Mouse (Mus musculus) forebrain, embryonic 11.5 days (tissue): ENCODE measurements around the gene Mast3. TPM values are rescaled to one million over a fixed set of nuclear protein-coding genes. Genes with fewer than 3 reads are reported as not detected.

Experiments
- ATAC-seq: fragments of 200-750 bp; cut with Nextera tagmentation; replicated peaks from 2 replicates; pipeline ENCODE4 v1.8.0; 2017; ENCODE audit warnings: moderate TSS enrichment; ENCODE audit not compliant: low FRiP score
- DNase-seq: peaks from one replicate; pipeline ENCODE4 v3.0.0-alpha.2; 2017; ENCODE audit warnings: low spot score
- H3K27ac ChIP-seq: fragments of 300-500 bp; sonication (generic); 2 replicates; pipeline ENCODE4 v1.5.1; 2014; ENCODE audit warnings: low read depth, low read length
- H3K27me3 ChIP-seq: fragments of 300-500 bp; sonication (generic); 2 replicates; pipeline ENCODE4 v1.6.1; 2014; ENCODE audit warnings: mild to moderate bottlenecking, low read length, mixed read lengths; ENCODE audit not compliant: control insufficient read depth, insufficient read depth
- H3K36me3 ChIP-seq: fragments of 300-500 bp; sonication (generic); 2 replicates; pipeline ENCODE4 v1.6.1; 2014; ENCODE audit warnings: mild to moderate bottlenecking, low read length, moderate library complexity, mixed read lengths; ENCODE audit not compliant: control insufficient read depth, insufficient read depth
- H3K4me1 ChIP-seq: fragments of 300-500 bp; sonication (generic); replicated peaks from 2 replicates; pipeline ENCODE4 v1.6.1; 2014; ENCODE audit warnings: low read length, mixed read lengths; ENCODE audit not compliant: control insufficient read depth, insufficient read depth
- H3K4me2 ChIP-seq: fragments of 300-500 bp; sonication (generic); 2 replicates; pipeline ENCODE4 v1.6.1; 2014; ENCODE audit warnings: low read depth, mild to moderate bottlenecking, low read length, moderate library complexity, mixed read lengths; ENCODE audit not compliant: severe bottlenecking
- H3K4me3 ChIP-seq: fragments of 300-500 bp; sonication (generic); 2 replicates; pipeline ENCODE4 v1.5.1; 2014; ENCODE audit warnings: low read depth, low read length
- H3K9ac ChIP-seq: fragments of 300-500 bp; sonication (generic); 2 replicates; pipeline ENCODE4 v1.6.1; 2014; ENCODE audit warnings: low read length
- H3K9me3 ChIP-seq: fragments of 300-500 bp; sonication (generic); 2 replicates; pipeline ENCODE4 v1.6.1; 2016; ENCODE audit warnings: low read length, mixed read lengths; ENCODE audit not compliant: control insufficient read depth
- WGBS: fragments of 180-500 bp; shearing (Covaris S2); extraction: QIAGEN DNeasy Blood & Tissue Kit; methylation state at CpG from one replicate; pipeline ENCODE4 v1.1.7; 2014; 5-methylcytosine and 5-hydroxymethylcytosine counted together
- polyA plus RNA-seq: library from polyadenylated mRNA; unstranded; fragments of >200 nt; fragmentation: Nextera tagmentation; extraction: Ambion mirVana; gene quantifications from 2 replicates; pipeline ENCODE4 v1.2.1, GENCODE M21; 2014

The Mast3 gene
- polyA plus RNA-seq, 1 experiment from 2014 or later, result 15.9 TPM

DNA sequence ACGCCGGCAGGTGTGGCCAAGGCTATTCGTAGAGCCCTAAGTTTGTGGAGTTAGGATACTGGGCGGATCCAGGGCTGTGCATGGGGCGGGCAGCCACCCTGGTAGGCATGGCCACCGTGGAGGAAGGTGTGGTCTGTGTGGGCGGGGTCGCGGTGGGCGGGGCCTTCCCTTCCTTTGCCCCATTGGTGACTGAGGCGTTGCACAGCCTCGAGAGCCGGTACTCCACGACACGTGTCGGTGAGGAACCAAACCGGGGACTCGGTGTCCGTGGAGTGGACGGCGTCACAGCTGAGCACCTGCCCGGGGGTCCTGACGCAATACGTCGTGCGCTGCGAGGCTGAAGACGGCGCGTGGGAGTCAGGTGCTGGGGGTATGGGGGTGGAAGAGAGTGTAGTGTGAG is 11.8 kb upstream of the Mast3 start:
- no peak for ATAC-seq
- no peak overlapping the region for H3K9ac ChIP-seq
- H3K4me1 ChIP-seq, result 0 out of 2 replicates have a peak, but pooled peaks cover 5% of the 10 kb centered on the region
- no peaks in the 10 kb centered on the region for H3K36me3 ChIP-seq
- peak overlapping the region; percentile 16; the same call in 1 of the 2 replicates for H3K4me2 ChIP-seq
- H3K4me3 ChIP-seq, result no peak overlapping the region
- H3K27me3 ChIP-seq, result peaks cover 14% of the 10 kb centered on the region
- H3K27ac ChIP-seq, result no peak overlapping the region
- H3K9me3 ChIP-seq, result no peaks in the 10 kb centered on the region
- DNase-seq, result peak; percentile 71
- 7% methylated on average over 30 of the region's 30 CpGs for WGBS

DNA sequence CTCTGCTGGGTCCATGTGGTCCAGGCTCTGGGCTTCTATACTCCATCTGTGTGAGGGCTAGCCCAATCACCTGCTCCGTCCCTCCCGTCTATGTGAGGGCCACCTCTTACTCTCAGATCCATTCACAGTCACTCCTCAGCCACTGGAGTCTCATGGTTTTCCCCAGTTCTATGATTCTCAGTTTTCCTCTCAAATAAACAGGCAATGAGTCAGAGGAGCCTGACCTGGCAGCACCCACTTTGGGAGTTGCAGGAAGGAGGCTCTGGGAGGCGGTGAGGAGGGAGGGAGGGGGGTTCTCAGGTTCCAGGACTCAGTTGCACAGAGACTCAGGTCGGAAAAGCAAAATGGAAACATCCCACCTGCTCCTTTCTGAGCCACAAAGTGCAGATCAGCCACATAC is 8.0 kb upstream of the Mast3 start:
- no peaks in the 10 kb centered on the region for H3K9me3 ChIP-seq
- H3K4me1 ChIP-seq, result 0 out of 2 replicates have a peak, but pooled peaks cover 3% of the 10 kb centered on the region
- H3K9ac ChIP-seq, result no peak overlapping the region
- WGBS, result 69% methylated on average over 4 of the region's 4 CpGs
- H3K4me2 ChIP-seq, result no peak overlapping the region
- H3K36me3 ChIP-seq, result no peaks in the 10 kb centered on the region
- H3K27ac ChIP-seq, result no peak overlapping the region
- DNase-seq (no peak), ATAC-seq (no peak)
- no peak overlapping the region for H3K4me3 ChIP-seq
- H3K27me3 ChIP-seq, result peaks cover 8% of the 10 kb centered on the region

DNA sequence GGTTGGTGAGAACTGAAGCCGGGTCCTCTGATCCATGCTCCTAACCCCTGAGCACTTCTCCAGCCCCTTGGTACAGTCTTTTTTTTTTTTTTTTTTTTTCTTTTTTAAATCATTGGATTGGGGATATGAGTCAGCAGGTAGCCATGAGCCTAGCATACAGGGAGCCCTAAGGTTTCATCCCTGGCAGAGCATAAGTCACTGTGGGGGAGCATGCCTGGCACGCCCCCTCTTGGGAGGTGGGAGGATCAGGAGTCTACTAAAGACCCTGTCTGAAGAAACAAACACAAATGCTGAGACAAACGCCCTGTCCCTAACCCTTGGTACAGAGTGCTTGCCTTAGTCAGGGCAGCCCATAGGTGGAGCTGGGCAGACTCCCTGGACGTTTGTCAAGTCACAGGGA is 7.2 kb upstream of the Mast3 start:
- Histone ChIP-seq H3K4me1 (0 out of 2 replicates have a peak, but pooled peaks cover 3% of the 10 kb centered on the region), H3K27ac (no peak overlapping the region), H3K4me3 (no peak overlapping the region), H3K36me3 (no peaks in the 10 kb centered on the region), H3K4me2 (no peak overlapping the region), H3K9me3 (no peaks in the 10 kb centered on the region), H3K27me3 (peaks cover 5% of the 10 kb centered on the region), H3K9ac (no peak overlapping the region)
- no peak for ATAC-seq
- DNase-seq, result no peak
- WGBS, result 39% methylated on average over 4 of the region's 4 CpGs

DNA sequence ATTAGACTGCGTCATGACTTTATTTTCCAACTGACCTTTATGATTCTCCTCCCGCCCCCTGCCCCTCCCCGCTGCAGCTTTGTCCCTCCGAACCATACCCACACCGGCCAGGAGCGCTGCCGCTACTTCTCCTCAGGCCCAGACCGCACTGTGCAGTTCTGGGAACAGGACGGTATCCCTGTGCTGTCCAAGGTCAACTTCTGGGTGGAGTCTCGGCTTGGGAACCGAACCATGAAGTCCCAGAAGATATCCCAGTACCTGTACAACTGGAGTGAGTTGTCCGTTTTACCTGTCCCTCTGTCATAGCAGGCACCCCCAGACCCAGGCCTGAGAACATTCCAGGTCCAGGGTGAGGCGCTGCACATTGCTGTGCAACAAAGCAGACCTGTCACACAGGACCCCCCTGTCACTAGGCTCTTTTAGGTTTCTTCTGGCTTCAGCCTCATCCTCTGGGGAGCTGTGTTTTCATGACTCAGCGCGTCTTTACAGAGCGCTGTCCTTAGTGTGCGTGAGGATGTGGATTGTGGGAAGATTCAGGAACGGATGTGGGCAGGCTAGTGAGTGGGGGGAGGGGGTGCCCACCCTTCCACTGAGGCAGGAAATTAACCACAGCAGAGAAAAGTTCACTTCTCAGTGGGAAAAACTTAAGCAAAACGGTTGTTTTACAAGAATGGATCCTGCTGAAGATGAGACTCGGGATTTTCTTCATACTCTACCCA is 6.3 kb upstream of the Mast3 start:
- no peak overlapping the region for H3K9ac ChIP-seq
- no peaks in the 10 kb centered on the region; the same call in 1 of the 2 replicates for H3K27me3 ChIP-seq
- H3K4me1 ChIP-seq, result no peaks in the 10 kb centered on the region
- no peaks in the 10 kb centered on the region for H3K9me3 ChIP-seq
- ATAC-seq (no peak; the same call in 1 of the 2 replicates), DNase-seq (no peak)
- no peak overlapping the region for H3K4me2 ChIP-seq
- H3K36me3 ChIP-seq, result no peaks in the 10 kb centered on the region
- no peak overlapping the region for H3K4me3 ChIP-seq
- no peak overlapping the region for H3K27ac ChIP-seq
- 73% methylated on average over 20 of the region's 20 CpGs for WGBS

DNA sequence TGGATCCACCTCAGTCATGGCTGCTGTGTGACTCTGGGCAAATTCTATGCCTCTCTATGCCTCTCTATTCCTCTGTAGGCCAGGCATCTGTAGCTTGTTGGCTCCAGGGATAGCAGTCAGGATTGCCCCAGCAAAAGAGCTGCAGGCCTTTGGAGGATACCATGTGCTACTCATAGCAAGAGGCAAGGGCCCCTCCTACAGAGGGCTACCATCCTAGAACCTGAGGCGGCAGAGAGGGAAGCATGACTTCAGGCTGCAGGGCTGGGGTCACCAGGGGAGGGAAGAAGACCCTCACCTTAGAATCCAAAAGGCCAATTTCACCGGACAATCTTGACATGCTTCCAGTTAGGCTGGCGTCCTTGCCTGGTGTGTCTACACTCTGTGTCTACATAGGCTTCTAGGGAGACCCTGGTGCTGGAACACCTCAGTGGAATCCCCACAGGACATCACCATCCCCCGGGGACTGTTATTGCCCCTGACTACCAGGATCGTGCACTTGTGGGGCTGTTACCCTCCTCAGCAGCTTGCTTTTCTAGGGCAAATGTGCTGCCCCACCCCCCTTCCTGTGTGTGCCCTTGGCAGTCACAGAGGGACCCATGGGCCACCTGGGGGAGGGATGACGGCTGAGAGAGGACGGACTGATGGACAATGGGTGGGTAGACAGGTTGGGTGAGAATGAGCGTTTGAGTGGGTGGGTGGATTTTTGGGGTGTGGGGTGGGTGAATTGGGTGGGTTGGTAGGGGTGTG is 4.3 kb upstream of the Mast3 start:
- H3K4me3 ChIP-seq, result no peak overlapping the region
- H3K4me1 ChIP-seq, result peaks cover 2% of the 10 kb centered on the region; the same call in 1 of the 2 replicates
- ATAC-seq (no peak), DNase-seq (no peak)
- H3K9ac ChIP-seq, result no peak overlapping the region
- H3K27me3 ChIP-seq, result peaks cover 5% of the 10 kb centered on the region
- no peak overlapping the region for H3K4me2 ChIP-seq
- no peaks in the 10 kb centered on the region for H3K9me3 ChIP-seq
- WGBS, result 84% methylated on average over 8 of the region's 8 CpGs
- no peaks in the 10 kb centered on the region for H3K36me3 ChIP-seq
- no peak overlapping the region for H3K27ac ChIP-seq

DNA sequence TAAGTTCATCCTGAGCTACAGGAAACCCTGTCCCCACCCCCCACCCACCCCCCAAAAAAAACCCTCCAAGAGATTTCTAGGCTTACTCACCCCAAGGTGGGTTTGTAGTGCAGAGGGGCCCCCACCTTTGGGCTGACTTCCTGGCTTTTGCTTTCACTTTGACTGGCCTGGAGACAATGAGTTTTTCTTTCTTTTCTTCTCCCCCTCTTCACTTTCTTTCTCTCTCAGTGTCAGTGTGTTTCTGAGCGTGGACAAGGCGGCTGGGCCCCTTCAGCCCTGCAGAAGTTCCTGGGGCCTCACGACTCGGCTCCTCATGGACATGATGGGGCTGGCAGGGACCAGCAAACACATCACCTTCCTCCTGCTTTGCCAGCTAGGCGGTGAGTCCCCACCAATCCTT is 3.4 kb upstream of the Mast3 start, which contains the start of gene Il12rb1:
Il12rb1 (plus strand) TSS at position 211 of the 400 bp plus-strand sequence.
- H3K4me2 ChIP-seq, result no peak within 1 kb of the TSS
- H3K36me3 ChIP-seq, result no peaks in the 10 kb centered on the region
- peaks cover 14% of the 10 kb centered on the region for H3K27me3 ChIP-seq

DNA sequence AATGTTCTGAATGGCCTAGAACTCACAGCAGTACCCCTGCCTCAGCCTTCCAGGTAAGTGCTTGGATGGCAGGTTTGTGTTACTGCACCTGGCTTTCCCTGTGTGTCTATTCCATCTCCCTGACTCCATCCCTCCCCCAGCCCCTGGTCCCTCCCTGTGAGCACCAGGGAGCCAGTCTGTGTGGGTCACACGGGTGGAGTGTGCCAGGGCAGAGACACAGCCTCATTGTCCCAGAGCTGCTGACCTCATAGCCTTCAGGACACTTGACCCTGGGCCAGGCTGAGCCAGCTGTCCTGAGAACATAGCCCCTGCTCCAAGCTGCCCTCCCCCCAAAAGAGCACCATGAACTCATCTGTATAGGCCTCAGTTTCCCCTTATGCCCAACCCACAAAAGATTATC is 2.5 kb upstream of the Mast3 start:
- no peaks in the 10 kb centered on the region for H3K9me3 ChIP-seq
- no peak overlapping the region for H3K27ac ChIP-seq
- peaks cover 9% of the 10 kb centered on the region; the same call in 1 of the 2 replicates for H3K4me1 ChIP-seq
- ATAC-seq, result no peak
- WGBS, result 19% methylated on average over 1 of the region's 1 CpGs
- DNase-seq, result no peak
- no peaks in the 10 kb centered on the region for H3K36me3 ChIP-seq
- no peak overlapping the region for H3K4me3 ChIP-seq
- H3K27me3 ChIP-seq, result peaks cover 17% of the 10 kb centered on the region
- no peak overlapping the region for H3K9ac ChIP-seq
- no peak overlapping the region for H3K4me2 ChIP-seq

More for the DNA sequence above, 3.4 kb upstream of the Mast3 start, which contains the start of gene Il12rb1:
- H3K4me1 ChIP-seq, result peaks cover 9% of the 10 kb centered on the region; the same call in 1 of the 2 replicates
- no peak within 1 kb of the TSS for H3K27ac ChIP-seq
- 59% methylated on average over 5 of the region's 5 CpGs for WGBS
- H3K9me3 ChIP-seq, result no peaks in the 10 kb centered on the region
- no peak for DNase-seq
- H3K9ac ChIP-seq, result no peak within 1 kb of the TSS
- no peak for ATAC-seq
- H3K4me3 ChIP-seq, result no peak within 1 kb of the TSS

DNA sequence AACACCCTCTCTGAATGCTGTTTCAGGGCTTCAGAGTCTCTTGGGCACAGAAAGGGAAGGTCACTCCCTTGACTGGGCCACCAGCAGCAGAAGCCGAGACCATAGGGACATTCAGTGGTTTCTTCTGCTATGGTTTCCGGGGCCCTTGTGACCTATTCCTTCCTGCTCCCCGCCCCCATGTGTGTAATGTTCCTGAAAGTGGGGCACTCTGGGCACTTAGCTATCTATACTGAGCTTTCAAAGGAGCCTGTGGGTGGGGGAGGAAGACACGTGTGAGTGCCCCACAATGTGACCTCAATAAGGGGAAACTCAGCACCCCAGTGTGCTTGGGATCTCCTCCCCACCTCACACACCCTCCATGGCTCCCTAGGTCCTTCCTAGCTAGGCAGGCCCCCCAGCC is 1.7 kb upstream of the Mast3 start:
- H3K36me3 ChIP-seq, result no peaks in the 10 kb centered on the region
- no peak overlapping the region for H3K4me2 ChIP-seq
- ATAC-seq (no peak), DNase-seq (no peak)
- 83% methylated on average over 4 of the region's 4 CpGs for WGBS
- H3K9ac ChIP-seq, result no peak overlapping the region
- peaks cover 9% of the 10 kb centered on the region; the same call in 1 of the 2 replicates for H3K4me1 ChIP-seq
- no peak overlapping the region for H3K27ac ChIP-seq
- no peaks in the 10 kb centered on the region for H3K9me3 ChIP-seq
- no peak overlapping the region for H3K4me3 ChIP-seq
- H3K27me3 ChIP-seq, result peaks cover 17% of the 10 kb centered on the region
